Mouse (Mus musculus) C2C12 (cell line): Measurements from ENCODE around the gene Sipa1l3.

Source experiments
- CEBPB ChIP-seq: IDR thresholded peaks from one replicate; pipeline ENCODE4 v1.6.1; 2011; ENCODE audit warnings: low read depth, mild to moderate bottlenecking, control low read depth, moderate library complexity
- CTCF ChIP-seq: IDR thresholded peaks from one replicate; pipeline ENCODE4 v1.5.1; 2011; ENCODE audit not compliant: control insufficient read depth, insufficient read depth, insufficient read length
- MAX ChIP-seq: IDR thresholded peaks from one replicate; pipeline ENCODE4 v1.6.1; 2011; ENCODE audit warnings: mild to moderate bottlenecking, control low read depth
- MYOG ChIP-seq: IDR thresholded peaks from one replicate; pipeline ENCODE4 v1.6.1; 2011; ENCODE audit not compliant: control insufficient read depth, insufficient read length; ENCODE audit errors: extremely low read depth
- USF1 ChIP-seq: IDR thresholded peaks from one replicate; pipeline ENCODE4 v1.6.1; 2011; ENCODE audit warnings: low read depth, mild to moderate bottlenecking, control low read depth, moderate library complexity

- TF ChIP-seq CTCF (no peak), MAX (no peak), USF1 (no peak), MYOG (no peak), CEBPB (no peak)
These were observed 100.2 kb downstream of the Sipa1l3 start for GRCm38 (mm10) chr7:29418231-29418630.
